Mouse (Mus musculus) spleen, adult 2 months (tissue): ENCODE measurements around the gene Gm12248.

Experiments
- CTCF ChIP-seq: fragments of 200-500 bp; IDR thresholded peaks from 2 replicates; pipeline ENCODE4 v1.5.1; 2011; ENCODE audit warnings: mild to moderate bottlenecking, inconsistent platforms; ENCODE audit not compliant: insufficient read depth, insufficient read length, insufficient replicate concordance; ENCODE audit errors: extremely low read depth
- POLR2A ChIP-seq: fragments of 200-500 bp; IDR thresholded peaks from 2 replicates; pipeline ENCODE4 v1.6.1; 2011; ENCODE audit warnings: low read depth, low read length, inconsistent platforms

DNA sequence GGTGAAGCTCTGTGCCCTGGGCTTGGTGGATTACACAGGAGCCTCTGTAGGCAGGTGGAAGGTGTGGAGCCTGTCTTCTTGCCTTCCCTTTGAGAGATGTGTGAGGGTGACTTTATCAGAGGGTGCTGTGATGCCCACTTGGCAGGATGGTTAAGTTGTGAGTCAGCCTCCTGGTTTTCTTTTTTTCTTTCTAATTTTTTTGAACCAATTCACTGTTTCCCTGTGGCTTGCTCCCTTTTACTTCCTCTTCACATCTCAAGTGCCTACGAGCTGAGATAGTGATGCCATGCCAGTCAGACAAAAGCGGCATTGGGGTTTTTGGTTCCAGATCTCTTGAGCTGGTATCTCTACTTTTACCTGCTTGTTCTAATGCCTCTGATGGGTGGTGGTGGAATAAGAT lies 68.3 kb downstream of the Gm12248 start:
- TF ChIP-seq POLR2A, result no peak
- TF ChIP-seq CTCF, result no peak
